Comparison of ENCODE assay signal across 9 mouse cellular contexts in genomic region chr9:63650905-63651304, GRCm38 (mm10). TPM values are rescaled to one million over a fixed set of nuclear protein-coding genes. Genes with fewer than 3 reads are reported as not detected.
DNase-seq lines count a peak whose midpoint lies in the region; ATAC-seq lines count a peak whose summit lies in the region.
"Had no signal": no experiment of that assay in that cellular context is flagged by ENCODE, and none has a peak within 500 bp of the region (broad histone marks: within the 10 kb centered on the region; RNA-seq: fewer than 3 reads in every experiment).

No protein-coding gene starts in this region.

- no peak overlapping the region for H3K4me3 ChIP-seq in heart, embryonic 11.5 days (ENCODE audit: low read depth, low read length)
- no peak overlapping the region for H3K4me3 ChIP-seq in embryonic facial prominence, embryonic 14.5 days (ENCODE audit: low read depth, low read length)
- H3K4me3 ChIP-seq in liver, embryonic 11.5 days (ENCODE audit: low read depth, low read length) = no peak overlapping the region

- H3K4me1 ChIP-seq in heart, embryonic 11.5 days (ENCODE audit: control insufficient read depth, insufficient read depth, low read length) = peaks cover 23% of the 10 kb centered on the region
- H3K4me1 ChIP-seq in embryonic facial prominence, embryonic 14.5 days (ENCODE audit: control insufficient read depth, insufficient read depth, low read length) = peaks cover 66% of the 10 kb centered on the region
- H3K4me1 ChIP-seq in liver, embryonic 11.5 days (replicated peaks; ENCODE audit: control insufficient read depth, insufficient read depth, low read length) = no peaks in the 10 kb centered on the region

- no peak overlapping the region for H3K4me2 ChIP-seq in heart, embryonic 11.5 days
- H3K4me2 ChIP-seq in embryonic facial prominence, embryonic 14.5 days (ENCODE audit: low read depth, low read length) = no peak overlapping the region
- no peak overlapping the region for H3K4me2 ChIP-seq in liver, embryonic 11.5 days

- H3K27me3 ChIP-seq in heart, embryonic 11.5 days (ENCODE audit: control insufficient read depth, insufficient read depth, low read length) = no peaks in the 10 kb centered on the region
- H3K27me3 ChIP-seq in embryonic facial prominence, embryonic 14.5 days (replicated peaks; ENCODE audit: control insufficient read depth, insufficient read depth, low read length) = no peaks in the 10 kb centered on the region
- no peaks in the 10 kb centered on the region for H3K27me3 ChIP-seq in liver, embryonic 11.5 days (replicated peaks; ENCODE audit: control insufficient read depth, insufficient read depth, low read length)

- no peak for ATAC-seq in heart, embryonic 11.5 days (replicated peaks; ENCODE audit: insufficient number of reproducible peaks, low FRiP score, low TSS enrichment)
- ATAC-seq in embryonic facial prominence, embryonic 14.5 days (ENCODE audit: low read depth) = peak; percentile 45
- ATAC-seq in liver, embryonic 11.5 days (replicated peaks; ENCODE audit: low FRiP score) = no peak

- H3K36me3 ChIP-seq in heart, embryonic 11.5 days (ENCODE audit: control insufficient read depth, insufficient read depth, low read length) = peaks cover 27% of the 10 kb centered on the region
- H3K36me3 ChIP-seq in embryonic facial prominence, embryonic 14.5 days (ENCODE audit: control insufficient read depth, insufficient read depth, low read length) = peaks cover 64% of the 10 kb centered on the region
- peaks cover 22% of the 10 kb centered on the region for H3K36me3 ChIP-seq in liver, embryonic 11.5 days (ENCODE audit: control insufficient read depth, insufficient read depth, low read length)

- DNase-seq in heart, adult 18-20 months = peak; percentile 61 to 76
- DNase-seq in ES-CJ7 (ENCODE audit: low read depth, low spot score) (peak; percentile 18), MN1 (ENCODE audit: low spot score) (no peak)
- DNase-seq in embryonic facial prominence, embryonic 14.5 days (ENCODE audit: low spot score) = peak; percentile 76
- DNase-seq in heart, postnatal 4 days = peak; percentile 61
- no peak for DNase-seq in liver, embryonic 11.5 days (ENCODE audit: low spot score)
- no peak for DNase-seq in thymus, postnatal 14 days

- H3K9ac ChIP-seq in heart, embryonic 11.5 days (ENCODE audit: low read depth, low read length) = no peak overlapping the region
- H3K9ac ChIP-seq in embryonic facial prominence, embryonic 14.5 days (ENCODE audit: low read depth, low read length) = no peak overlapping the region
- no peak overlapping the region for H3K9ac ChIP-seq in liver, embryonic 11.5 days (ENCODE audit: low read depth, low read length)

- H3K9me3 ChIP-seq in heart, embryonic 11.5 days (replicated peaks; ENCODE audit: control insufficient read depth, low read length) = no peaks in the 10 kb centered on the region
- H3K9me3 ChIP-seq in embryonic facial prominence, embryonic 14.5 days (ENCODE audit: control insufficient read depth, low read length) = no peaks in the 10 kb centered on the region
- no peaks in the 10 kb centered on the region for H3K9me3 ChIP-seq in liver, embryonic 11.5 days (ENCODE audit: control insufficient read depth, low read length)

- WGBS in heart, embryonic 11.5 days (ENCODE audit: insufficient replicate concordance) = 77% methylated on average over 14 of the region's 14 CpGs
- WGBS in embryonic facial prominence, embryonic 14.5 days = 61% methylated on average over 14 of the region's 14 CpGs
- WGBS in liver, embryonic 11.5 days = 88% methylated on average over 14 of the region's 14 CpGs

- H3K27ac ChIP-seq in heart, embryonic 11.5 days (ENCODE audit: low read depth, low read length) = no peak overlapping the region
- peak overlapping the region; percentile 88 for H3K27ac ChIP-seq in embryonic facial prominence, embryonic 14.5 days (replicated peaks; ENCODE audit: low read depth, low read length)
- no peak overlapping the region for H3K27ac ChIP-seq in liver, embryonic 11.5 days (ENCODE audit: low read depth, low read length)

RNA-seq across cellular contexts. Expression of gene Aagab, which starts 48.4 kb away (rescaled TPM):
- 10 to 100 TPM; 18.9 to 23.4 TPM for total RNA-seq in heart, adult 18-20 months (2021)
- polyA plus RNA-seq in heart, embryonic 11.5 days (2014; fragmentation: Nextera tagmentation; extraction: Ambion mirVana) = 20.9 and 25.9 TPM in 2 replicates
- 26.2 and 27.4 TPM in 2 replicates for polyA plus RNA-seq in embryonic facial prominence, embryonic 14.5 days (2014; fragmentation: Nextera tagmentation; extraction: Ambion mirVana)
- total RNA-seq in heart, postnatal 4 days (2021) = 10 to 100 TPM; 18.7 to 22.7 TPM
- 27.7 and 32.4 TPM in 2 replicates for polyA plus RNA-seq in liver, embryonic 11.5 days (2014; fragmentation: Nextera tagmentation; extraction: Ambion mirVana)

RNA-seq across cellular contexts. Expression of gene Iqch, which starts 48.6 kb away (rescaled TPM):
- total RNA-seq in heart, adult 18-20 months (2021) = not detected
- 0.11 TPM in 1 of 2 replicates, not detected in the other for polyA plus RNA-seq in heart, embryonic 11.5 days (2014; fragmentation: Nextera tagmentation; extraction: Ambion mirVana)
- 0.22 and 0.25 TPM in 2 replicates for polyA plus RNA-seq in embryonic facial prominence, embryonic 14.5 days (2014; fragmentation: Nextera tagmentation; extraction: Ambion mirVana)
- total RNA-seq in heart, postnatal 4 days (2021) = not detected
- 0.05 TPM in 1 of 2 replicates, not detected in the other for polyA plus RNA-seq in liver, embryonic 11.5 days (2014; fragmentation: Nextera tagmentation; extraction: Ambion mirVana)
- total RNA-seq: megakaryocyte, adult 5-6 weeks had no signal

Comparison
In these comparisons a context has a peak if more than half of its experiments do, and no peak if none do; other contexts are left out.
1. DNase-seq: peak in heart, adult 18-20 months (2 of 2), ES-CJ7 (single experiment), embryonic facial prominence, embryonic 14.5 days (single experiment) and heart, postnatal 4 days (single experiment); none in MN1 (single experiment), liver, embryonic 11.5 days (single experiment) and thymus, postnatal 14 days (single experiment).